Mouse (Mus musculus): ENCODE measurements around the gene Bmp3. TPM values are rescaled to one million over a fixed set of nuclear protein-coding genes. Genes with fewer than 3 reads are reported as not detected.

Bmp3 gene
- polyA plus RNA-seq, 1 experiment from 2014 or later = 0.81 TPM

DNA sequence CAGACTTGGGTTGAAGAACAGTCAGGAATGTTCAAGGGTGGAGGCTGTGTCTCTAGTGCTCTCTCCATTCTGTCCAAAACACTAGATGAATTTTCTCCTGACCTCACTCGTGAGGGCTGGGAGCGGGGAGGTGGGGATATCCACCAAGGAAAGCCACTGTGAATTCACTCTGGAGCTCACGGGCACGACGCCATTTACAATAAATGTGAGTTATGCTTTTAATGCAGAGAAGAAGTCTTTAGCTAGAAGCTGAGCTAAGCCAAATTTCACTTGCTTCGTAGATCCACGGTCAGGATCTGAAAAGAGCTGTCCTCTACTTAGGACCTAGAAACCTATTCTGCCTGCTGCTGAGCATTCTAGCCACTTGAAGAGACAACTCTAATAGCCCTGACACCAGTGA is 2.1 kb downstream of the Bmp3 start:
- no peak overlapping the region; the same call in 1 of the 2 replicates for H3K4me3 ChIP-seq

DNA sequence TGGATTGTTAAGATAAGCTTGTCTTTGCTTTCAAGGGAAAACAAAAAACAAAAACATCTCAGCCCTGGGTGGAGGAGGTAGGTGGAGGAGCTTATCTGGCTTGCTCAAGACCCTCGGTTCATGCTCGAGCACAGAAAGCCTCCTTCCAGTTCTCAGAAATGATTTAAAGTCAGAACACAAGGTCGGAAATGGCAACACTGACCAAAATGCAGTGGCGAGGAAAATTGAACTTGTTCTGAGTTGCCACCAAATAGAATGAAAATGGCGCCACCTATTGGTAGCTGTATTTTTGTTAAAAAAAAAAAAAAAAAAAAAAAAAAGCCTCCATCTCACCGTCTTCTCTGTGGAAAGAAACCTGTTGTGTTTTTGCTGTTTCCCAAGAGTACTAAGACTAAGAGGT is 9.7 kb downstream of the Bmp3 start:
- 0 out of 2 replicates have a peak, but pooled peaks cover 11% of the 10 kb centered on the region for H3K27me3 ChIP-seq (ENCODE audit: low read depth, poor library complexity, severe bottlenecking)
- no peak for DNase-seq (ENCODE audit: low spot score)
- H3K9me3 ChIP-seq (replicated peaks) = no peaks in the 10 kb centered on the region
- no peaks in the 10 kb centered on the region for H3K36me3 ChIP-seq
- WGBS = 2% methylated on average over 6 of the region's 6 CpGs
- H3K4me1 ChIP-seq = peaks cover 5% of the 10 kb centered on the region; the same call in 1 of the 2 replicates
- H3K27ac ChIP-seq = no peak overlapping the region
- H3K4me3 ChIP-seq = 0 out of 2 replicates have a peak overlapping the region, but pooled peaks have one; percentile 7

More for the DNA sequence above, 2.1 kb downstream of the Bmp3 start:
- H3K36me3 ChIP-seq = no peaks in the 10 kb centered on the region
- peaks cover 26% of the 10 kb centered on the region for H3K4me1 ChIP-seq
- WGBS = 58% methylated on average over 7 of the region's 7 CpGs
- no peak for DNase-seq (ENCODE audit: low spot score)
- peaks cover 63% of the 10 kb centered on the region for H3K27me3 ChIP-seq (ENCODE audit: low read depth, poor library complexity, severe bottlenecking)
- no peak overlapping the region for H3K27ac ChIP-seq
- H3K9me3 ChIP-seq (replicated peaks) = no peaks in the 10 kb centered on the region

DNA sequence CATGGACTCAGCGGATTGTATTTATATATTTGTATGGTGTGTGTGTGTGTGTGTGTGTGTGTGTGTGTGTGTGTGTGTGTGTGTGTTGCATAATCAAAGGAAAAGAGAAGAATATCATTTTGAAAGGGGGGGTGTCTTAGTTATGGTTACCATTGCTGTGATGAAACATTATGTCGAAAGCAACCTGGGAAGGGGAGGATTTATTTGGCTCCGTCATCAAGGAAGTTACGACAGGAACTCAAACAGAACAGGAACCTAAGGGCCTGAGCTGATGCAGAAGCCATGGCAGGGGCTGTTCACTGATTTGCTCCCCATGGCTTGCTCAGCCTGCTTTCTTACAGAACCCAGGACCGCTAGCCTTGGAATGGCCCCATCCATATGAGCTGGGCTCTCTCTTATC is 10.9 kb downstream of the Bmp3 start:
- Histone ChIP-seq H3K27ac (no peak overlapping the region), H3K4me1 (peaks cover 5% of the 10 kb centered on the region; the same call in 1 of the 2 replicates), H3K4me3 (no peak overlapping the region), H3K36me3 (no peaks in the 10 kb centered on the region), H3K9me3 (replicated peaks) (no peaks in the 10 kb centered on the region), H3K27me3 (ENCODE audit: low read depth, poor library complexity, severe bottlenecking) (0 out of 2 replicates have a peak, but pooled peaks cover 11% of the 10 kb centered on the region)
- DNase-seq (ENCODE audit: low spot score) = no peak
- 89% methylated on average over 5 of the region's 5 CpGs for WGBS

DNA sequence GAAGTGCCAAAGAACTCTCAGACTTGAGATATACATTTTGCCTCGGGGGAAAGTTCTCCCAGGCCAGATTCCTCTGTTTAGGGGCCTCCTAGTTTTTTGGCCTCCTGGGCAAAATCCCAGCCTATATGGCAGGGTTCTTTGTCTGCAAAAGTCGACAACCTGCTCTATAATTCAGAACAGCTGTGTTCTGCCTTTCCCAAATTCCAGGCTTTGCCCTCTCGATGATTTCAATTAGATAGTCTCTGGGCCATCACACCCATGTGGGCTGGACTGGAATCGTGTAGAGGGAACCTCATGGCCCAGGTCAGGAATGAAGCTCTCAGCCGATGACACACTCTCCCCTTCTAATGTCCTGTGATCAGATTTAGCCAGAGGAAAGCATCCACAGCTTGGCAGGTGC is 21.8 kb downstream of the Bmp3 start:
- WGBS = 32% methylated on average over 5 of the region's 5 CpGs

DNA sequence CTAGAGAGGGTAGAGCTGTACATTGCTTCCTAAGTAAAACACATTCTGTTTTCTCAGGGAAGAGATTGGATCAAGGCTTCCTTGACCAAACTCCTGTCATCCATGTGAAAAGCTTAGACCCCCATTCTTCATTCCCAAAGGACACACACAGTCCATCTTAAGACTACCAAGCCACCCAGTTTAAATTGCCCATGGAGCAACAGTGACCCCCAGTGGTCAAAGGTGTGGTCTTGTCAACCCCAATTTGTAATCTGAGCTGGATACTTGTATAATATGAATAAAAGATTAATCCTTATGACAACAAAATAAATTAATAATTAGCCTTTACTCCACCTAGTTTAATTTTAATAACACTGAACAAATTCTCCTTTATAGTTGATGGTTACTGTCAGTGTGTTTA is 24.7 kb downstream of the Bmp3 start:
- Histone ChIP-seq H3K4me3 (no peak overlapping the region), H3K4me1 (peaks cover 18% of the 10 kb centered on the region), H3K9me3 (replicated peaks) (no peaks in the 10 kb centered on the region), H3K27ac (no peak overlapping the region), H3K36me3 (no peaks in the 10 kb centered on the region), H3K27me3 (ENCODE audit: low read depth, poor library complexity, severe bottlenecking) (no peaks in the 10 kb centered on the region)
- DNase-seq (ENCODE audit: low spot score) = peak; percentile 81

More for the DNA sequence above, 21.8 kb downstream of the Bmp3 start:
- Histone ChIP-seq H3K27ac (no peak overlapping the region), H3K27me3 (ENCODE audit: low read depth, poor library complexity, severe bottlenecking) (no peaks in the 10 kb centered on the region), H3K4me1 (peaks cover 18% of the 10 kb centered on the region), H3K36me3 (no peaks in the 10 kb centered on the region), H3K4me3 (no peak overlapping the region), H3K9me3 (replicated peaks) (no peaks in the 10 kb centered on the region)
- peak; percentile 36 for DNase-seq (ENCODE audit: low spot score)

DNA sequence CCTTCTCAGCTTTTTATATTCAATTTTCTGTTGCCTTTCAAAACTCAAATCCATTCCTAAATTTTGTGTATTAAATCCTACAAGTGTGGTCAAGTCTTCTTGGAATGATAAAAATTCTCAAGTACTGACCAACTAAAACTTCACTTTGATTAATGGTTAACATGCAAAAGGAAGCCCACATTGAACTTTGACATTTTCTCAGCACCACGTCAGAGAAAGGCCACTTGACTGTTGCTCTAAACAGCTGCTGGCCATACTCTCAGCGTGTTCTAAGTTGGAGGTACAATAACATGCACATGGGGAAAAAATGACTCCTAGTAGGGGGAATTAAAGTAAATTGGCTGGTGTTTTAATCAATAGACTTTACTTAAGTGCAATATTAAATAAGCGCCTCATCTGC is 27.9 kb downstream of the Bmp3 start:
- H3K4me1 ChIP-seq = peaks cover 1% of the 10 kb centered on the region
- H3K27ac ChIP-seq = no peak overlapping the region
- no peak for DNase-seq (ENCODE audit: low spot score)
- 63% methylated on average over 3 of the region's 3 CpGs for WGBS
- H3K9me3 ChIP-seq (replicated peaks) = no peaks in the 10 kb centered on the region
- no peaks in the 10 kb centered on the region for H3K36me3 ChIP-seq
- no peak overlapping the region for H3K4me3 ChIP-seq
- H3K27me3 ChIP-seq (ENCODE audit: low read depth, poor library complexity, severe bottlenecking) = no peaks in the 10 kb centered on the region

DNA sequence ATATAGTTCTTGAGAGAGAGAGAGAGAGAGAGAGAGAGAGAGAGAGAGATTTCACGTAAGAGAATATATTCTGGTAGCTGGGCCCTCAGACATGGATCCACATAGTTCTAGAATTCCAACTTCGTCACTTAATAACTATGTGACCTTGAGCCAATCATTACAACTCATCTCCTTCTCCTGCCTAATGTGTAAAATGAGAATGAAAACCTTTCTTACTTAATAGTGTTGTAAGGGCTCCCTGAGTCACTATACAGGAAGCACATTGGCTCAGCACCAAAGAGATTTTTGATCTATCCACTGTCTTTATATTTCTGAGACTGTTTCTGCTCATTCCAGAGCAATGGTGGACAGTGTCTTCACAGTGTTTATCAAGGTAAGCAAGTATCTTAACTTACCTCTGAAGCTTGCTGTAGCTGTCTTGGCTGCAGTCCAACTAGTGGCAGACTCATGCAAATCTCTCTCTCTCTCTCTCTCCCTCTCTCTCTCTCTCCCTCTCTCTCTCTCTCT is 36.4 kb downstream of the Bmp3 start:
- Histone ChIP-seq H3K9me3 (replicated peaks) (no peaks in the 10 kb centered on the region), H3K27me3 (ENCODE audit: low read depth, poor library complexity, severe bottlenecking) (no peaks in the 10 kb centered on the region), H3K36me3 (no peaks in the 10 kb centered on the region), H3K4me3 (no peak overlapping the region), H3K27ac (no peak overlapping the region), H3K4me1 (no peaks in the 10 kb centered on the region)
- WGBS = 89% methylated on average over 2 of the region's 2 CpGs
- DNase-seq (ENCODE audit: low spot score) = no peak

DNA sequence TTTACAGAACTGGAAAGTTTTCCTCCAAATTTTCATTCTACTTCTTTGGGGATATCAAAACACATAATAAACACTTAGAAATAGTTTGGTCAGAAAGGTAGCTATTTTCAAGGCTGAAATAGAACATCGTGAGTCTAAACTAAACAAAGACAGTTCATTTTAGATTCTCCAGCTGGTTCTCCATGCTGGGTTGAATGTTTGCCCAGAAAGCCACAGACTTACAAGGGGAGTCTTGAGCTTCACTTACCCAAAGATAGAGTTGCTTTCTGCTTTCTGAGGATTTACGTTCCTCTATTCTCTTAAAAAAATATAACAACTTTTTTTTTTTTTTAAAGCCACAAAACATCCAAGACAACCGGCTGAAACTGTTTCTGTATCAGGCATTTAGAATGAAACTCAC is 40.1 kb downstream of the Bmp3 start:
- WGBS = 93% methylated on average over 3 of the region's 3 CpGs
- no peak overlapping the region for H3K27ac ChIP-seq
- no peaks in the 10 kb centered on the region for H3K27me3 ChIP-seq (ENCODE audit: low read depth, poor library complexity, severe bottlenecking)
- no peak for DNase-seq (ENCODE audit: low spot score)
- no peak overlapping the region for H3K4me3 ChIP-seq
- H3K9me3 ChIP-seq (replicated peaks) = no peaks in the 10 kb centered on the region
- no peaks in the 10 kb centered on the region for H3K36me3 ChIP-seq
- no peaks in the 10 kb centered on the region for H3K4me1 ChIP-seq

DNA sequence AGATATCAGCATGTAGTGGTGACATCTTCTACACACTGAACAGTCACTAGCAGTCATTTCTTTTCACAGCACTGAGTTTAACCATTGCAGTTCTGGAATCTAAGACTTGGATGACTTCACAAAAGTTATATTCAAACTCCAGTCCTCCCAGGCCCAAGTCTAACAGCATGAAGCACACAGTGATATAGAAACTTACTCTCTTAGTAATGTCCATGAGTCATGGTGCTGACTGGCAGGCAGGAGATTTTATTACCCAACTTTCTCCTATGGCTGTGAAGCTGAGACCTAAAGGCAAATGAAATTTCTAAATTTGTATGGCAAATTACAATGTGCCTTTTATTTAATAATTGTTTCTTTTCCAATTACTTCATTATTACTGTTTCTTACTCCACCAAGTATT is 43.7 kb downstream of the Bmp3 start:
- no peak for DNase-seq (ENCODE audit: low spot score)
- Histone ChIP-seq H3K9me3 (replicated peaks) (no peaks in the 10 kb centered on the region), H3K4me3 (no peak overlapping the region), H3K27me3 (ENCODE audit: low read depth, poor library complexity, severe bottlenecking) (no peaks in the 10 kb centered on the region), H3K36me3 (no peaks in the 10 kb centered on the region), H3K4me1 (no peaks in the 10 kb centered on the region), H3K27ac (no peak overlapping the region)

DNA sequence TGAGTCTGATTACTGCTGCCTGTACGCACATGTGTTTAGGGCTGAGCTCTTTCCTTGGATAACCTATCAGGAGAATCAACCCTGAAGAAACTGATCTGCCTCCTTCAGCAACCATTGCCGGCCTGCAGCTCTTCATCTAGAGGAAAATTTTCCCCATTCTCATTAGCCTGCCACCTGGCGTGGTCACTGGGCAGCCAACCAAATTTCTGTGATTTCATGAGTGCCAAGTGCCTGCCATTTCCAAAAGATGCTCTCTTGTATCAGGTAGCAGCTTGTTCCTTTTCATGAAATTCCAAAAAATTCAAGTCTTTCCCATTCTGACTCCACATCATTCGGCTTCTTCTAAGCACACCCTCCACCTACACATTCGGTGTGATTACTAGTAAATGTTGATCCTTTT is 46.7 kb downstream of the Bmp3 start:
- no peaks in the 10 kb centered on the region for H3K9me3 ChIP-seq (replicated peaks)
- H3K27me3 ChIP-seq (ENCODE audit: low read depth, poor library complexity, severe bottlenecking) = no peaks in the 10 kb centered on the region
- 89% methylated on average over 5 of the region's 5 CpGs for WGBS
- no peaks in the 10 kb centered on the region for H3K36me3 ChIP-seq
- no peaks in the 10 kb centered on the region for H3K4me1 ChIP-seq
- no peak overlapping the region for H3K27ac ChIP-seq
- no peak for DNase-seq (ENCODE audit: low spot score)
- H3K4me3 ChIP-seq = no peak overlapping the region

DNA sequence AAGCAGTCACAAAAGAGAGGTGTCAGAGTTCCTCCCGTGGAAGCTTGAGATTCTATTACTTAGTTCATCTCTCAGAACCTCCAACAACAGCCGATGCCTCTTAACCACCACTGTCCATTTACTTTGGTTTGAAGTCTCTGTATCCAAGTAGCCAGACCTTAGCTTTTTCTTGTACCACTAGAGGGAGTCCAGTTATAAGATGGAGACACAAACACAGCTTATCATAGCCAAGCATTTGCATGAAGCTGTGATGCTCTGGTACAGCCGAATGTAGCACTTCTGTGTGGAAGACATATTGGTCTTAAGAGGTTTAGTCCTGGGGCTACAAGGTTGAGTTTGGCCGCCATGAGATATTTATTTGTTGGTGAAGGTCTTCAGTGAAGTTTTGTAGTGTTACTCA is 48.1 kb downstream of the Bmp3 start:
- no peak for DNase-seq (ENCODE audit: low spot score)

DNA sequence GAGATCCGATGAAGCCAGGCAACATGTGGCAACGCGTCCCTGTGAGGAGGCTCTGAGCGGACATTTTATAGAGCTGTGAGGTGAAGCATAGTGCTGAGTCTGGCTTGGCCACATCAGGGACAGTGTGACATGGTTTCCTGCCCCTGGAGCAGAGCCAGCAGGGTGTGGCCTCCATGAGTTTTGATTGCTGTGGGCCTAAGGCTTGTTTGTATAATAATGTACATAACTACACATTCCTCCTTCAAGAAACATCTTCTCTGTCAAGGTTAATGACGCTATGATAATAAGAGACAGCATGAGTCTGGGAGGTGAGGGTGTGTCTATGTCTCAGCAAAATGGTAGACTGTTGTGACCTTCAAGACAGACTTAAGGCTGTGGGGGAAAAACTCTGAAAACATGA is 64.5 kb downstream of the Bmp3 start:
- DNase-seq (ENCODE audit: low spot score) = no peak
- WGBS = 96% methylated on average over 5 of the region's 5 CpGs
- H3K4me1 ChIP-seq = no peaks in the 10 kb centered on the region

More for the DNA sequence above, 48.1 kb downstream of the Bmp3 start:
- no peaks in the 10 kb centered on the region for H3K27me3 ChIP-seq (ENCODE audit: low read depth, poor library complexity, severe bottlenecking)
- H3K4me1 ChIP-seq = no peaks in the 10 kb centered on the region
- WGBS = 74% methylated on average over 4 of the region's 4 CpGs
- H3K36me3 ChIP-seq = no peaks in the 10 kb centered on the region
- no peak overlapping the region for H3K4me3 ChIP-seq
- H3K27ac ChIP-seq = no peak overlapping the region
- no peaks in the 10 kb centered on the region for H3K9me3 ChIP-seq (replicated peaks)

DNA sequence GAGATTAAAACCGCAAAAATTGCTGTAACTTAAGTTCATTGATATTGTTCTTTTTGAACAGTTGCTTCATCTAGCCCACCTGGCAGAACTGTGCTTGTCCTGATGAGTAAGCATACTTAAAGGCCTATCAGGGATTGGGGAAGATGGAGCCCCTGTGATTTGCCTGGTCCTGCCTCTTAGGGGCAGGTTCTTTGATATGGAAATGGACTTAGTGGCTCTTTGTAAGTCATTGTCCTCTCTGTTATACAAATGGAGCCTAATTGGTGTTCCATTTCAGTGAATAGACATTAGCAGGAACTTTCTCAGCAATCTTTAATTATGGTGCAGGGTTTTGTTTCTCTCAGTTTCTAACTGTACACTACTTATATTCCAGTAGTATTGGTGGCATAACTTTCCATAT is 67.4 kb downstream of the Bmp3 start:
- no peaks in the 10 kb centered on the region for H3K4me1 ChIP-seq
- WGBS = 86% methylated on average over 1 of the region's 1 CpGs
- H3K27me3 ChIP-seq (ENCODE audit: low read depth, poor library complexity, severe bottlenecking) = no peaks in the 10 kb centered on the region
- H3K36me3 ChIP-seq = no peaks in the 10 kb centered on the region
- H3K9me3 ChIP-seq (replicated peaks) = no peaks in the 10 kb centered on the region
- H3K4me3 ChIP-seq = no peak overlapping the region
- no peak overlapping the region for H3K27ac ChIP-seq
- no peak for DNase-seq (ENCODE audit: low spot score)

More for the DNA sequence above, 64.5 kb downstream of the Bmp3 start:
- no peaks in the 10 kb centered on the region for H3K36me3 ChIP-seq
- no peak overlapping the region for H3K4me3 ChIP-seq
- H3K9me3 ChIP-seq (replicated peaks) = no peaks in the 10 kb centered on the region
- H3K27me3 ChIP-seq (ENCODE audit: low read depth, poor library complexity, severe bottlenecking) = no peaks in the 10 kb centered on the region
- no peak overlapping the region for H3K27ac ChIP-seq

DNA sequence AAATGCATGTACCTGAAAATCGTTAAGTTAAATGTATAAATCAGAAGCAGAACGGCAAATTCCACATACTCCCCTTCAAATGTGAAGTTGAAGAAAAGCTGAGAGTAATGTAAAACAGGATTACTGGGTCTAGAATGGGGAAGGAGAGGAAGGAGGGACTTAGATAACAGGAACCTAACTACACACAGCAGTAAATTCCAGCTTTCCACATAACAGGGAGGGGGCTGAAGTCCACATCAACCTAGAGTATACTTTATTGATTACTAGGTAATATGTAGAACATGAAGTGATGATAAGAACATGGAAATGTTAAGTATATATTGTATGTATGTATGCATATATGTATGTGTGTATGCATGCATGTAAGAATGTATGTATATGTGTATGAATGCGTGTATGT is 68.7 kb downstream of the Bmp3 start:
- H3K27ac ChIP-seq = no peak overlapping the region
- H3K4me3 ChIP-seq = no peak overlapping the region
- whole genome bisulfite sequencing = 92% methylated on average over 3 of the region's 3 CpGs
- H3K4me1 ChIP-seq = no peaks in the 10 kb centered on the region
- H3K9me3 ChIP-seq (replicated peaks) = no peaks in the 10 kb centered on the region
- no peaks in the 10 kb centered on the region for H3K36me3 ChIP-seq
- no peaks in the 10 kb centered on the region for H3K27me3 ChIP-seq (ENCODE audit: low read depth, poor library complexity, severe bottlenecking)
- DNase-seq (ENCODE audit: low spot score) = no peak

All from limb, embryonic 10.5 days (tissue).